Mouse (Mus musculus): Measurements from ENCODE around the gene Jak3. TPM values are rescaled to one million over a fixed set of nuclear protein-coding genes. Genes with fewer than 3 reads are reported as not detected.

Gene Jak3
- polyA plus RNA-seq, 1 experiment: 5.1 TPM

DNA sequence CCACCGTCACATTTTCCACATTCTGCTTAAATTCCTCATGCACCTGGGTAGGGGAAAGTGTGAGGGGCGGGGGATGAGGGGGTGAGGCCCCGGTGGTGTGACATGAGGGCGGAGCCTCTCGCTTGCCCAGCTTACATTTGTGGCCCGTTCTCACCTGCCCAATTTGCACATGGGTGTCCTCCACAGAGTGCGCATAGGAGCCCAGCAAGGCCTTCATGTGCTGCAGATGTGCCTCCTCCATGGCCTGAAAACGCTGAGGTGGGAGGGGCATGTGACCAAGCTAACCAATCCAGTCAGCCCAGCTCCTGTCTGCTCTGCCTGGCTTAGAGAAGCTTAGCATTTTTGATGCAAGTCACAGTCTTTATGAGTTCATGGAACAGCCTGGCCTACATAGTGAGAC is 39.4 kb downstream of the Jak3 start:
- TF ChIP-seq POLR2A (IDR thresholded peaks at IDR 0.05; ENCODE audit: borderline replicate concordance, extremely low read depth, insufficient read depth, insufficient read length, poor library complexity, severe bottlenecking): no peak
- TF ChIP-seq CTCF (IDR thresholded peaks at IDR 0.05; ENCODE audit: borderline replicate concordance, extremely low read depth, insufficient read depth, insufficient read length): no peak
- no peak for DNase-seq (ENCODE audit: low read depth)

GRCm38 (mm10) chr8:71716561-71717053 is 40.5 kb downstream of the Jak3 start:
- no peak for TF ChIP-seq CTCF (IDR thresholded peaks at IDR 0.05; ENCODE audit: borderline replicate concordance, extremely low read depth, insufficient read depth, insufficient read length)
- no peak for TF ChIP-seq POLR2A (IDR thresholded peaks at IDR 0.05; ENCODE audit: borderline replicate concordance, extremely low read depth, insufficient read depth, insufficient read length, poor library complexity, severe bottlenecking)

GRCm38 (mm10) chr8:71717096-71717495 is 41.0 kb downstream of the Jak3 start:
- TF ChIP-seq CTCF (IDR thresholded peaks at IDR 0.05; ENCODE audit: borderline replicate concordance, extremely low read depth, insufficient read depth, insufficient read length) (no peak), POLR2A (IDR thresholded peaks at IDR 0.05; ENCODE audit: borderline replicate concordance, extremely low read depth, insufficient read depth, insufficient read length, poor library complexity, severe bottlenecking) (no peak)
- DNase-seq (ENCODE audit: low read depth): no peak

More at GRCm38 (mm10) chr8:71716561-71717053, 40.5 kb downstream of the Jak3 start:
- DNase-seq (ENCODE audit: low read depth): no peak

- DNase-seq (ENCODE audit: low read depth): peak; percentile 47
- no peak for TF ChIP-seq CTCF (IDR thresholded peaks at IDR 0.05; ENCODE audit: borderline replicate concordance, extremely low read depth, insufficient read depth, insufficient read length)
- no peak for TF ChIP-seq POLR2A (IDR thresholded peaks at IDR 0.05; ENCODE audit: borderline replicate concordance, extremely low read depth, insufficient read depth, insufficient read length, poor library complexity, severe bottlenecking)
These were observed 42.2 kb downstream of the Jak3 start for GRCm38 (mm10) chr8:71718252-71718651.

DNA sequence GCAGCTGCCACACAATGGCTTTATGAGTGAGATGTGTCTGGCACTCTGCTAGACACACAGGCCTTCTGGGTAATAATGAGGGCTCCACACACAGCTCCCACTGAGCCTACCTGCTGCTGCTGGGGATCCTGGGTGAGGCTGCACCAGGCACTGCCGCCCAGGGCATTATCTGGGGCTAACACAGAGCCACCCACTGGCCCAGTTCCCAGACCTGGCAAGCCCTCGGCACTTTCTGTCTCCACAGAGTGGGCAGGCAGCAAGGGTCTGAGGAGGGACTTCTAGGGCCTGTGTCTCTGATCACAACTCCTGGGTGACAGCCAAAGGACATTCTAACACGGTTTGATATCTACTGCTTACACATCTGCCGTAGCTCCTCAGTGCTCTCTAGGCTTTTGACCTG is 43.1 kb downstream of the Jak3 start:
- no peak for TF ChIP-seq POLR2A (IDR thresholded peaks at IDR 0.05; ENCODE audit: borderline replicate concordance, extremely low read depth, insufficient read depth, insufficient read length, poor library complexity, severe bottlenecking)
- TF ChIP-seq CTCF (IDR thresholded peaks at IDR 0.05; ENCODE audit: borderline replicate concordance, extremely low read depth, insufficient read depth, insufficient read length): no peak
- DNase-seq (ENCODE audit: low read depth): peak; percentile 88

- DNase-seq (ENCODE audit: low read depth): peak; percentile 98
- TF ChIP-seq CTCF (IDR thresholded peaks at IDR 0.05; ENCODE audit: borderline replicate concordance, extremely low read depth, insufficient read depth, insufficient read length): no peak
- no peak for TF ChIP-seq POLR2A (IDR thresholded peaks at IDR 0.05; ENCODE audit: borderline replicate concordance, extremely low read depth, insufficient read depth, insufficient read length, poor library complexity, severe bottlenecking)
These were observed 43.9 kb downstream of the Jak3 start for GRCm38 (mm10) chr8:71719928-71720457.

GRCm38 (mm10) chr8:71723047-71723551 is 47.0 kb downstream of the Jak3 start:
- no peak for DNase-seq (ENCODE audit: low read depth)
- TF ChIP-seq CTCF (IDR thresholded peaks at IDR 0.05; ENCODE audit: borderline replicate concordance, extremely low read depth, insufficient read depth, insufficient read length): no peak
- TF ChIP-seq POLR2A (IDR thresholded peaks at IDR 0.05; ENCODE audit: borderline replicate concordance, extremely low read depth, insufficient read depth, insufficient read length, poor library complexity, severe bottlenecking): no peak

- no peak for DNase-seq (ENCODE audit: low read depth)
- TF ChIP-seq POLR2A (IDR thresholded peaks at IDR 0.05; ENCODE audit: borderline replicate concordance, extremely low read depth, insufficient read depth, insufficient read length, poor library complexity, severe bottlenecking): no peak
- TF ChIP-seq CTCF (IDR thresholded peaks at IDR 0.05; ENCODE audit: borderline replicate concordance, extremely low read depth, insufficient read depth, insufficient read length): no peak
These were observed 48.3 kb downstream of the Jak3 start for GRCm38 (mm10) chr8:71724389-71724788.

DNA sequence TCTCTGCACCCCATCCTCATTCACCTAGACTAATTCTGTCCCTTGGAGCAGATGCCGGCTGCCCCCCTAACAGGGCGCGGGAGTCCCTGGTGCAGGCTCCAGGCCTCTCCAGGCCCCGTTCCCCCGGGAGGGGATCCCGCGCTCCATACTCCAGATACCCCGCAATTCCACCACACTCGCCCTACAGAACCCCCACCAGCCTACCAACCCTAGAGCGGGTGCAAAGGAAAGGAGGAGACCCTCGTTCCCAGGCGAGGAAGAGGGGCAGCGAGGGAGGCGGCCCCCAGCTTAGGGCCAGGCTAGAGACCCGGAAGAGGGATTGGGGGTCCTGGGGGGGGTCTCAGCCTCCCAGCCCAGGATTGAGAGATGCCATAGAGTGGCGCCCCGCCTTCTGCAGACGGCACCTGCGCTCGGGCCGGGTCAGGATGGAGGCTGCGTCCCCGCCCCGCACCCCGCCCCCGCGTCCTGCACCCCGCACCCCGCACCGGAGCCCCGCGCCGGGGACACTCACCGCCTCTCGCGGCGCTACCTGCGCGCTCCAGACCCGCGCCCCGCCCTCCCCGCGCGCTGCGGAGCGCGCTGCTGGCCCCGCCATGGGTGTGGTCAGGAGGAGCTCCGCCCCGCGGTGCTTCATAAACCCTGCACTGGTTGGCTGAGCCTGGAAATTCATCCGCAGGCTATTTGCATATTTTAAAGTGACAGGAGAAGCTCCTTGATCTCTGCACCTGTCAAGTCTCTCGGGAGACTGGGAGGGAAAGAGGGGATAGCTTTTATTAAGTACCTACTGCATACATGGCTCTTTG is 49.2 kb downstream of the Jak3 start, which contains the start of gene Fcho1:
Gene Fcho1, minus strand, starts transcription at position 595 of the 803 bp plus-strand sequence.
- TF ChIP-seq POLR2A (IDR thresholded peaks at IDR 0.05; ENCODE audit: borderline replicate concordance, extremely low read depth, insufficient read depth, insufficient read length, poor library complexity, severe bottlenecking) (peak; percentile 85), CTCF (IDR thresholded peaks at IDR 0.05; ENCODE audit: borderline replicate concordance, extremely low read depth, insufficient read depth, insufficient read length) (no peak)
- peak; percentile 97 for DNase-seq (ENCODE audit: low read depth)

DNA sequence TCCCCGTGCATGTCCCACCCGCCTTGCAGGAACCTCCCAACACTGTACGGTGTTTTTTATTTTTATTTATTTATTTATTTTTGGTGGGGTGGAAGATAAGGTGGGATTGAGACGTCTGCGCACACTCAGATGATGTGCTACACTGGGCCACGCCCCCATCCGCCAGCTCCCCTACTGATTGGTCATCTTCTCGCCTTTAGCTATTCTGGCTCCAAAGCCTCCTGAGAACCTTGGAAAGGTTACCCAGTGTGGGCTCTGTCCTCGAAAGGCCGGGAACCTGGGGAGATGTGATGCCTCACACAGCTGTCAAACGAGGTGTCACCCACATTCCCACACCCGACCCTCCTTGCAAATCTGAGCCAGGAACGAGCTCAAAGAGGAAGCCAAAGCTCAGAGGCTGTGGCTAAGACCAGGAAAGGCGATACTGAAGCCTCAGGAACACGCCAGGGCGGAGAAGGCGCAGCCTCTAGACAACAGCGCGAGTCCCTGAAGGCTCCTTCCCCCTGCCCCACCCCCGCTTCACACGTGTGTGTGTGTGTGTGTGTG is 52.2 kb downstream of the Jak3 start:
- DNase-seq (ENCODE audit: low read depth): peak; percentile 82

More for the DNA sequence above, 52.2 kb downstream of the Jak3 start:
- TF ChIP-seq CTCF (IDR thresholded peaks at IDR 0.05; ENCODE audit: borderline replicate concordance, extremely low read depth, insufficient read depth, insufficient read length) (no peak), POLR2A (IDR thresholded peaks at IDR 0.05; ENCODE audit: borderline replicate concordance, extremely low read depth, insufficient read depth, insufficient read length, poor library complexity, severe bottlenecking) (no peak)

All from brain, embryonic 14.5 days (tissue).